Mouse (Mus musculus) mouse trophoblast stem cell (cell line): ENCODE measurements around the gene Krt76.

ENCODE experiments used
- in situ Hi-C, 2 experiments: fragments of 300-500 bp; cut with MseI, MboI; formaldehyde crosslinking; loops; 2 replicates in 1 of 2; 3 replicates in 1 of 2; pipeline ENCODE4 v1.15.1; 2025

The Krt76 gene

DNA sequence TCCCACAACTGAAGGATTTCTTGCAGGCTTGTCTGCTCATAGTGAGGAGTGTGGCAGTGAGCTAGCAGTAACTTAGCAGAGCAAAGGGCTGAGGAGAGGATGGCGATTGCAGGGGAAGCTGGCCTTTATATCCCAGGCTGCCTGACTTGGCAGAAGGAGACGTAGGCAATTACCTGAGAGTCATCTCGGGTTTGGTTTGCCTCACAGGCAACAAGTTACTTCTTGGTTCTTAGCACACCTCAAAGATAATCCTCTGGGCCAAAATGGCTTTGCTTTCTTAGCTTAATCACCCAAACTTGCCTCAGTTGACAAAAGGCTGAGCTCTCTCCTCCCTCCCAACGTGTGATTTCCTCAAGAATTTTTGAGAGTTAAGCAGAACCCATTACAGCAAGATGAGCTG lies at the start of gene Krt76:
Gene Krt76 (minus strand): TSS at position 101 of the 400 bp plus-strand sequence.
- in situ Hi-C loops = no loop called here

DNA sequence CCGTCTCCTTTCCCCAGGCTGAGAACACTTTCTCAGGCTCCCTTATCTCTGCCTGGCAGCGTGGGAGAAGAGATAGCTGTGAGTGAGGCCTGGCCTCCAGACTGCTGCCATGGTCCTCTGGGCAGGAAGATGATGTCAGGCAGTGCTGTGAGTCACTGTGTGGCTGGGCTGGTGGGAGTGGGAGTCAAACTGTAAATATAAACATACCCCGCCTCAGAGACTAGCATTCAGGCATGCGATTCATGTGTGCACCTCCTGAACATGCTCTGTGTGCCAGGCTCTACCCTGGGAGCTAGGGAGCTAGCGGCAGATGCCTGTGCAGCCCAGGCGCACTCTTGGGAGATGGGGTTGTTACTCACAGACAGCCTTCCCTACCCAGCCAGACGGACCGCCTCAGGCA lies 49.2 kb upstream of the Krt76 start:
- in situ Hi-C loops = no loop called here

DNA sequence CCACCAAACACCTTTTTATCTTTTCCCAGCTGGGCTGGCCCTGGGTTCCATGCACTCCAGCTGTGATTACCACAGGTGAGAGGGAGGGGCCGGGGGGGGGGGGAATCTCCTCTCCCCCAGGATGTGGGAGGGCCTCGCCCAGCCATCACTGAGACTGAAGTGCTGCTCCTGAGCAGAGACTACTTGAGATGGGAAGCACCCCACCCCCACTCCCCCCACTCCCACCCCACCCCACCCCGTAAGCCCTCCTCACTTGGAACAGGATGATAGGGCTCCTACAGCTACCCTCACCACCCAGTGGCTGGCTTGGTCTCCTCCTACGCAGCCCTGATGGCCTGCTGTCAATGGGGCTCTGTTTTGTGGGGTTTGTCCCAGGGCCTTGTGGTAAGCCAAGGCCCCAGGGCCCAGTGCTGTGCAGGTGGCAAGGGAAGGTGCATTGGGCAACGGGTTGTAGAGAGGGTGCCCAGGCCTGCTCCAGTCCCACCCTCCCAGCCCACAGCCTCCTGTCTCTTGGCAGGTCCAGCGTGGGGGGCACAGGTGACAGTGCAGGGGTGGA lies 47.6 kb upstream of the Krt76 start, which contains the start of gene Krt79:
Gene Krt79 (minus strand): TSS at position 51 of the 556 bp plus-strand sequence.
- in situ Hi-C loops = no loop called here

DNA sequence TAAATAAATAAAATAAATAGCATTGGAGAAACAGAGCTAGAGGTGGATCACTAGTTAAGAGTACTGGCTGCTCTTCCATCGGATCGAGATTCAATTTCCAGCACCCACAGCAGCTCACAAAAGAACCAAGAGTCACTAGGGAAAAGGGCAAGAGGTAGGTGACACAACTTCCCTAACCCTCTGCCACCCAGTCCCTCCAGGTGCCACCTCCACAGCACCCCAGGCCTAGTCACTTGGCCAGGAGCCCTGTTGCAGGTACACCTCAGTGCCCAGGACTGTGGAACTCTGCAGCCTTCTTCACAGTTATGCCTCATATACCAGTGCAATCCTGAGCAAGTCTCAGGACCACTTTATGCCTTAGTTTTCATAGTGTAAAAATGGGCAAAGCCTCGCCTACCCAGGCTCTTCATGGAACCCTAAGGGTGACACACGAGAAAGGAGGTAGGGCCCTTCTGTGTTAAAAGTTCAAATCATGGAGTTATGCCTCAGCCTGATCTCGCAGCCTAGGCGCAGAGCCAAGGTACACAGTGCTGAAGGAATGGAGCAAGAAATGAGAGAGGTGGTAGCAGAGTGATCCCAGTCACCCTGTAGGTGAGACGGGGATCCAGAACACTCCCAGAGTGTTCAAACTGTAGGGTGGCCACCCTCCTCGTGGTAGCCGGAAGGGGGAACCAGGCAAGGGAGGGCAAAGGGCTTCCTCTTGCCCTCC lies 46.0 kb upstream of the Krt76 start:
- in situ Hi-C loops = no loop called here

DNA sequence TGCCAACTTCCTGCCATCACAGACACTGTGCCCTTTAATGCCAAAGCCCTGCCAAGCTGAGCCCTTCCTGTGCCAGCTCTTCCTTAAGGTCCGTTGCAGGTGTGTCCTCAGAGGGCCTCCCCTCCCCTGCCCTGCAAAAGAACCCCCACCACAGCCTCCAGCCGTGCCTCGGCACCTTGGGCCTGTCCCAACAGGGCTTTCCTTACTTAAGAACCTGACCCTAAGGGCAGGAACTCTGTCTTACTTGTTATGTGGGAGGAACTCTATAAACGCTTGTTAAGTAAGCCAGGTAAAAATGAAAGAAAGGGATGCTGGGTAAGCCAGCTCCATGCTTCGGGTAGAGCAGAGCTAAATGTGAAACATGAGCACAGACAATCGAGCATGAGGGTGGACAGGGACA lies 40.3 kb upstream of the Krt76 start:
- in situ Hi-C loops = no loop called here

DNA sequence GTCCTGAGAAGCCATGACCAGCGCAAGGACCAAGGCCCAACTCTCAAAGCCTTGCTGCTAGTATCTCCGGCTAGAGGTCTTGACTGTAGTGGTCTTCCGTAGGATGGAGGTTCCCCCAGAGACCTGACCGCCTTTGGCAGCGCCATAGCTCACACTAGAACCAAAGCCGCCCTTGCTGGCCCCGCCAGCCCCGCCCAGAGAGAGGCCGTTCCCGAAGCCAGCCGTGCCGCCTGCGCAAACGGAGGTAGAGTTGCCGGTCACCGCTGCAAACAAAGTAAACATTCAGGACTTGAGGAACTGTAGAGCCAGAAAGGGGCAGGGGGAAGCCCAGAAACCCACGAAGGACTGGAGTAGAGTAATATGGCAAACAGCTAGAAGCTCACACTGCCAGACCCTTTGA lies 36.9 kb upstream of the Krt76 start:
- in situ Hi-C loops = no loop called here

DNA sequence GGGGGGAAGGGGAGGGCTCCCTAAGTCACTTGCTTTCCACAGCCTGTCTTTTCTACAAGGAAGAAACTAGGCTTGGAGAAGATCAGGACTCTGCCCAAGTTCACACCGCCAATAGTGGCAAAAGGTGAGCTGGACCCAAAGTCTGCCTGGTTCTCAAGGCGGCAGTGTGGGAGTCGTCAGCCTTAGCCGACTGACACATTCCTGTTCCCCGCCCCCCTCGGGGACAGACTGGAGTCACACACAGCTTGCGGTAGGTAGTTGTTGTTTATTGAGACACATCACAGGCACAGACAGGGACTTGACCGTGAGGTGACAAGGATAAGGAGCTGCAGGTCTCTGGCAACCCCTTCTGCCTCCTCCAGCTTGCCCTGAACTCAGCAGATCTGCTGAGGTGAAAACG lies 36.4 kb upstream of the Krt76 start:
- in situ Hi-C loops = no loop called here

DNA sequence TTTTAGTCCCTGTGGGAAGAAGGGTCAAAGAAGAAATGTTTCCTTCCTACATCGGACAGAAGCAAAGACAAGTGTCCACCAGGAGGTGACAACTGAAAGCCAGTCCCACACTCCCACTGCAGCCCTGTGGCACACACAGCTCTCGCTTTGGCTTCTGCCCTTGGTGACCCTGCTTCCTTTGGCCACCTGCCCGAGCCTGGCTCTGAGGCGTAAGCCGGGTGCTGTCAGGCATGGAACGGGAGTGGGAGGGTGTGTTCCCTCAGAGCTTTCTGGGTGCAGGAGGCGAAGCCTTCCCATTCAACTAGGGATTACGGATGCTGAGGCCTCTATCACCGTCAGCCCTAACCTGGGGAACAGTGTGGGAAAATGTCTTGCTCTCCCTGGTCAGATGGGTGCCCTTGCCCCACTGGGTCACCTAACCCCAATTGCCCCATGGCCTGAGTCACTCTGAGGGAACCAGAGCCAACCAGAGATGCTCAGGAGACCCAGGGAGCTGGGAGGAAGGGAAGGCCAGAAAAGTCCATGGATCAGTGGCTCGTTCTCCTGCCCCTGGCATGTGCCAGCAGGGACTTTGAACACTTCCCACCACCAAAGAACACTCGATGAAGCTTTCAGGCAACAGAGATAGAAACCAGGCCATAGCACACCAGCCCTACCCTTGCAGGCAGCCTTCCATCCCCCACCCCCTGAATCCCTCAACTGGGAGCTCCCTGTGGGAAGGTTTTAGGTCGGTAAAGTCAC lies 34.8 kb upstream of the Krt76 start:
- in situ Hi-C loops = no loop called here

DNA sequence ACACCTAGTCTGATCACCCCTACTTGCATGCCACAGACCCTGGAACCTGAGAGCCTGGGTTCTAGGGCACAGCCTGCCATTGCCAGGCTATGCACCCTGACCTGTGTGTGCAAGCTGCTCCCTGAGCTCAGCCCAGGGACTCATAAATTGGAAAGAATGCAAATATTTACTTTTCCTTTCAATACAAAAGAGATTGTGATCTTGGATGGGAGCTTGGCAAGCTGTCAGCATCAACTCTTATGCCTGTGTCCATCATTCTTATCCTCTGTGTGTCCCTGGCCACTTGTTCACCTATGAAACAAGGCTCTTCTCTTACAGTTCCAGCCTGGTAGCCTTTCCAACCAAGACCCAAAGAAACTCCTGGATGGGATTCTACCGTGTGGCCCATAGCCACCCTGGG lies 32.3 kb upstream of the Krt76 start:
- in situ Hi-C loops = no loop called here

DNA sequence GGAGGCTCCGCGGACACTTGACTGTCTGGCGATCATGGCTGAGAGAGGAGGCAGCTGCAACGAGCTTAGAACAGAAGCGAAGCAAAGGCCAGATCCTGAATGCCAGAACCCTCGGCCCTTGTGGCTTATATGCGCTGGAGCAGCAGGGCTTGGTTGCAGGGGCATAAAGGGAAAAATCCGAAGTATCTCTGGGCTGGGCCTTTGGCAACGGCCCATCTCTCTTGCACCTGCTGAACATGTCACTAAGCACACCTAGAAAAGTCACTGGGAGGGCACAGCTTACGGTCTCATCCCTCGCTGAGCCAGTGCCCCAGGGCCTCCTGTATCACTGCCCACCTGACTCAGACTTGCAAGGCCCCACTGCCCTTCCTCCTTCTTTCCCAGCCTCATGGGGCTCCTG lies 31.9 kb upstream of the Krt76 start, which contains the start of gene Krt4:
Gene Krt4 (minus strand): TSS at position 101 of the 400 bp plus-strand sequence.
- in situ Hi-C loops = no loop called here

DNA sequence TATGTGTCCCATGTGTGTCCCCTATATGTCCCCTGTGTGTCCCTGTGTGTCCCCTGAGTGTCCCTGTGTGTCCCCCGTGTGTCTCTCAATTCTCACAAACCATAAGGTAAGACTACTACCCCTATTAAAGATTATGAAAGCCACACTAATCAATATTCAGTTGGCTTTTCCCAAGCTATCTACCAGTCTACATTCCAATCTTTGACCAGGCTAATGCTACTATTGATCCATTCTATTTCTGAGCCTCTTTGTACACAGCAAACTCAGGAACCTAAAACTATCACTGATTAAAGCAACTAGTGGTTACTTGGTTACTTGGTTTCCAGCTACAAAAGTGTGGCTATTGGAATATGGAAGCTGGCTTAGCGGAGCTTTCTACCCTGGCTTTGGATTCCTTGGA lies 29.6 kb upstream of the Krt76 start:
- in situ Hi-C loops = no loop called here

DNA sequence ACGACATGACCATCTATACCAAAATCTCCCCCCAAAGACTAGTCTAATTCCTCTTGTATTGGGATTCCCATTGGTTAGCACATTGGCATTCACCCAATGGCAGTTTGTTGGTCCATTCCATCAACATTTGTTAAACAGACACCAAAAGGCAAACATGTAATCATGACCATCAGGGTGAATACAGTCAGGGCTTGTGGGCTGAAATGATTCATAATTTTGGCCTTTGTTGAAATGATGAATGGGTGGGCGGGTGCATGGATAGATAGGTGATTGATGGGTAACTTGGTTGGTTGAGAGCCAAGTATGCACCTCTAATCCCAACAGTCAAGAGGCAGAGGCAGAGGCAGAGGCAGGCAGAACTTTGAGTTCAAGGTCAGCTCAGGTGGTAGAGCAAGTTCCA lies 23.4 kb upstream of the Krt76 start:
- in situ Hi-C loops = no loop called here

DNA sequence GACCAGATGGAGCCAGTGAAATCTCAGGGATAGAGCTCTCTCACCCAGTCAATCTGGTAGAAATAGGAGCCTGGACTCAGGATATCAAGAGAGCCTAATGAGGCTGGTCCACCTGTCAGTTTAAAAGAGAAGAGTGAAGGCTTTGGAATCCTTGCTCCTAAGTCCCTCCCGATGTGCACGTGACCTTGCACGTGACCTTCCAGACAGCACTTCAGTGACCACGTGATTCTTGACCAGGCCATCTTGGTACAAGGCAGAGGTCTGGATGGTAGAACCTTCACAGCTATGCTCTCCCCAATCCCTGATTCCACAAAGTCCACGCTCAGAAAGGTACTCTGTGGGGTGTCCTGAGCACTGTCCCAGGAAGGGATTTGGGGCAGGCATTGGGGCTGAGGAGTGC lies 12.1 kb upstream of the Krt76 start:
- in situ Hi-C loops = no loop called here

DNA sequence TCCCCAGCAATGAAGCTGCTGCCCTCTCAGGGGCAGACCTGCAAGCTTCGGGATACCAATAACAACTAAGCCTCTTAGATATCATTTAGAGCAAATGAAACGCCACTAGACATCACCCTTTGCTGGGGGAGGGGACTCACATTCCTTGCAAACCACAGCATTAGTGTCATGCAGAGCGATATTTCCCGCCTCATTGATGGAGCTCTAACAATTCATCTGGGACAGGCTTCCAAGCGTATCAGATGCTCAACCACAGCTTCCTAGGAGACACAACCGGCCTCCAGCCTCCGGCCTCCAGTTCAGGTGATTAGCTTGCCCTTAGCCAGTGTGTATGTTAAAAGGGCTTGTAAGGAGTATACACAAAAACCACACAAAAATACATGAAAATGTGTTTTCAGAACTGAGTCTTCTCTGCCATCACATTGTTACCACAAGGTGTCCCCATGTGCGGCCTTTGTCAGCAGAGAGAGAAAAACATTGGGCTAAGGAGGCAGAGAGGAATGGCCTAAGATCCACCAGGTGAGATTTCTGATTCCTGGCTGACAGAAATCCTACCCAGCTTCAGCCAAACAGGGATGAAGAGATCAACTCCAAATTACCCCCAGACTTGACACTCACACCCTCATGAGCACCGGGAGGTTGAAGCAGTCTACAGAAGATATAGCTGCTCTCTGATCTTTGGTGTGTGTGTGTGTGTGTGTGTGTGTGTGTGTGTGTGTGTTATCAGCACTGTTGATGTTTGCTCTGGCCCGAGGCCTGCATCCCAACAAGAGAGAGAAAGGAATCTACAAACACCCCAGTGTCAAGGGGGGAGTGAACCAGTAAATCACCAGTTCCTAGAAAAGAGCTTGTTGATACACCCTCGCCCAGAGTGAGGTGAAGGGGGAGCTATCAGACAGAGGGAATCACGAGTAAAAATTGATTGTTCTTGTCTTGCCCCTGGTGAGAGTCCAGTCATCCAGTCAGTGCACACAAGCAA lies 9.7 kb upstream of the Krt76 start:
- in situ Hi-C loops = no loop called here

DNA sequence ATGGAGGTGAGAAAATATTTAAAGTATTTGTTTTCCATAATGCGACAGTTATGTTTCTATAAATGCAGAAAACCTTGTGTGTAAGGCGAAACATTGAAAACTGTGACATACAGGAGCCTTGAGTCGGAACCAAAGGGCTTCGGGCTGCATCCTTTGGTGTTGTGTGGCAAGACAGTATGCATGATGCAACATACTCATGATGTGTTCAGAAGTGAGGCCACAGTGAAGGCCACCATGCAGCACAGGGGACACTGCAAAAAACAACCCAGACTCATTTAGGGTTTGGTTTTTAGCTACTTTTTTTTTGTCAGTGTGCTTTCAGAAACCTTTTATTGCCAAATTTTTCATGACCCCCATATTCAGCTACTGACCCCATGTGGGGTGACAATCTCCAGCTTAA lies 2.5 kb upstream of the Krt76 start:
- in situ Hi-C loops = no loop called here

DNA sequence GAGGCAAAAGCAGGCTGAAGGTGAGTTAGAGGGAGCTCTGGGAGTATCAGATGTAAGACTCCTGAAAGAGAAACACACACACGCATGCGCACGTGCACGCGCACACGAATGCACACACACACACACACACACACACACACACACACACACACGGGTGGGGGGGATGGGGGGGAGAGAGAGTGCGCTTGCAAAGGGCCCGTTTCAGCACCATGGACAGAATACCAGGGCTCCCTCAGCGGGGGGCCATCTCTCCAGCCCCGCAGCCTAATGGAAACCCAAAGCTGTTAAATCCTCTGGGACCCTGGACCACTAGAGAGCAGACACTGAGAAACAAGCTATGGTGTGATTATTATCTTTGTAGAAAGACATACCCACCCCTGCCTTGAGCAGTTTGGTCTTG lies 12.9 kb downstream of the Krt76 start:
- in situ Hi-C loops = no loop called here

DNA sequence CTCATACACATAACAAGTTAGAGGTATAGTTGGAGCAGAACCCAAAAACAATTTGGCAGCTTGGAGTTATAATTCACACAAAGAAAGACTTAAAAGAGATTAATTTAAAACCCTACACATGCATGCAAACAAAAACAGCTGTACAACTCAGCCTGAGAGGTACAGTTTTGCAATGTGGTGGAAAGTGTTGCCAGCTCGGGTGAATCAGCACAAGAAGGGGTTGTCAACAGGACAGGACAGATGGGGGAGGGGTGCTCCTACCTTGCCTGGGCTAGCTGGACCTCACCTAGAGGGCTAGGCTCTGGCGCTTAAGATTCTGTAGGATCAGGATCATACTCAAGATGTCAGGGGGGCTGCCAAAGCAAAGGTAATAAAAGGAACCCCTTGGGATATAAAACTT lies 14.7 kb downstream of the Krt76 start:
- in situ Hi-C loops = no loop called here

DNA sequence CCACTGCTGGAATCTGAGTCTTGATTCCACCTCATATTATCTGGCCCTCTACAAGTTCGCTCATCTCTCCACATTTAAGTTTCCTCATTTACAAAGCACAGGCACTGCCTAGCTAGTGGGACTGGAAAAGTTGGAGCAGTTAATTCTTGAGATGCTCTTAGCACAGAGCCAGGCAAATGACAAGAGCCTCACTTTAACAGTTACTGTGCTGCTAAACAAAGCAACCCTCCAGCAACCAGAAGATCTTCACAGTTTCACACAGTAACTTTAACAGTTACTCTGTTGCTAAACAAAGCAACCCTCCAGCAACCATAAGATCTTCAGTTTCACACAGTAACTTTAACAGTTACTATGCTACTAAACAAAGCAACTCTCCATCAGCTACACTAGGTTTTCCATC lies 18.3 kb downstream of the Krt76 start:
- in situ Hi-C loops = no loop called here

DNA sequence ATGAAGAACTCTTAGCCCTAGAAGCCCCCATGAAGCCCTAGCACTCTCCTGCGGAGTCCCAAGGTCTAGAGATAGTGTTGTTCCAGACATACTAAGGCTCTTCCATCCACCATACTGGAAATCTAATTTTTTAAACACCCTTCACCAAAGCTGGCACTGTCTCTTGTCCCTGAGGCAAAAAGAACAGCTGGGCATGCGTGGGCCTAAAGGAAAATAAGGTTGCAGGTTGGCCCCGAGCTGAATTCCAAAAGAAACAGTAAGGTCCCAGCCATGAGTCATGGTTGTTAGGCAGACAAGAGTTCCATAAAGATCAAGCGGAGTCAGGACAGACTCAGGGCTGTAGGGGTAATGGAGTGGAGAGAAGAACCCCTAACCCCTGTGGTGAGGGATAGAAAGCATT lies 19.5 kb downstream of the Krt76 start:
- in situ Hi-C loops = no loop called here

DNA sequence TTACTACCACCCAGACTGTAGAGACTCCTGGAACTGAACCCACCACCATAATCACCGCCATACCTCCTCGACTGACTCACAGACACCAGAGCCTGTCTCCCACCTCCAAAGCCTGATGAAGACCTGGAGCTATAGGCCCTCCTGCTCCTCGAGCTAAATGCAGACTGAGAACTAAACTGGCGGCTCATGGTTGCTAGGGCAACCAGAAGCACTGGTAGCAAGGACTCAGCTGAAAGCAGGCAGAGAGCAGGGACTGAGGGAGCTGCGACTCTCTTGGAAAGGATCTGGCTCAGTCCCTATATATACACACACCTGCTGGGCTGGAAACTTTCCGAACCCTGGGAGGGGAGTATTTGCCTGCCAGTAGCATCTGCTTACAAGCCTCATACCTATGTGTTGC lies 23.3 kb downstream of the Krt76 start, which contains the start of gene Krt77:
Gene Krt77 (minus strand): TSS at position 275 of the 400 bp plus-strand sequence.
- in situ Hi-C loops = no loop called here

DNA sequence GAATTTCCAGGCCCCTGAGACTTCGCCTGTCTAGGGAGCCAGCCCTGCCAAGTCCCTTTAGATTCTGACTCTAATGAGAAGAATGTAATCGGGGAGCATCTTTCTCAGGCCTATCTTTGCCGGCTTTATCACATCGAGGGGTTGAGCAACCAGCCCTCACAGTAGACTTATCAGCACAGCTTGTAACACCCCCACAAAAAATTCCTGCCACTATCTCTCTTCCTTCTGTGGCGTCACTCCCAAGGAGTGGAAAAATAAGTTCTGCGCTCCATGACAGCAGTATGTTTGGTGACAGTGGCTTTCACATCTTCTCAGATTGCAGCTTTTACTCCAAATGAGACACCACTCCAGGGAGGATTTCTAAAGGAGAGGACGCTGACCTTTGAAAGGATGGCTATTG lies 26.0 kb downstream of the Krt76 start:
- in situ Hi-C loops = no loop called here
